Mouse (Mus musculus): ENCODE measurements around the gene Ccdc97.

Ccdc97 gene

DNA sequence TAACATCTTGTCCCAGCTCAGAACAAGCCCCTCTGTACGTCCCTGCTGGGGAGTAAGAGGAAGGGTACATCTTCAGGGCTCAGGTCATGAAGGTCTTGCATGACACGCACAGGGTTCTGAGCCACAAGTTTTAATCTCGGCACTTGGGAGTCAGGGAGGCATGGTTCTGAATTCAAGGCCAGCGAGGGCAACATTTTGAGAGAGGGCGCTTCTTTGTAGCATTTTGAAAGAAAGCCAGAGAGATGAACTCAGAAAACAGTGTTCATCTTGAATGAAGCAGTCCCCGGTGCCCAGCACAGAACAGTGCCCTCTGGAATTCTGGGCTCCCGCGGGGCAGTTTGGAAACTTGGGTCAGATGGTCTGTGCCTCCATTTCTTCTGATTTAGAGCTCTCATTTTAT, 52.5 kb downstream of the Ccdc97 start:
- no peak for DNase-seq (ENCODE audit: low spot score)
